Mouse (Mus musculus) 3134 (cell line): ENCODE measurements at regions not wholly inside any gene's neighbourhood (a gene's known extent, or its start where the extent isn't known, plus 50 kb on each side); places are given as distances from the start of the nearest gene placed in this dataset.
A peak's percentile ranks its signal among the peaks of the same experiment; 100 is the strongest.

ENCODE experiments used
- DNase-seq: peaks from one replicate; pipeline ENCODE4 v3.0.0-alpha.2; 2011; ENCODE audit warnings: low spot score; ENCODE audit not compliant: insufficient read length; ENCODE audit errors: extremely low read depth

DNA sequence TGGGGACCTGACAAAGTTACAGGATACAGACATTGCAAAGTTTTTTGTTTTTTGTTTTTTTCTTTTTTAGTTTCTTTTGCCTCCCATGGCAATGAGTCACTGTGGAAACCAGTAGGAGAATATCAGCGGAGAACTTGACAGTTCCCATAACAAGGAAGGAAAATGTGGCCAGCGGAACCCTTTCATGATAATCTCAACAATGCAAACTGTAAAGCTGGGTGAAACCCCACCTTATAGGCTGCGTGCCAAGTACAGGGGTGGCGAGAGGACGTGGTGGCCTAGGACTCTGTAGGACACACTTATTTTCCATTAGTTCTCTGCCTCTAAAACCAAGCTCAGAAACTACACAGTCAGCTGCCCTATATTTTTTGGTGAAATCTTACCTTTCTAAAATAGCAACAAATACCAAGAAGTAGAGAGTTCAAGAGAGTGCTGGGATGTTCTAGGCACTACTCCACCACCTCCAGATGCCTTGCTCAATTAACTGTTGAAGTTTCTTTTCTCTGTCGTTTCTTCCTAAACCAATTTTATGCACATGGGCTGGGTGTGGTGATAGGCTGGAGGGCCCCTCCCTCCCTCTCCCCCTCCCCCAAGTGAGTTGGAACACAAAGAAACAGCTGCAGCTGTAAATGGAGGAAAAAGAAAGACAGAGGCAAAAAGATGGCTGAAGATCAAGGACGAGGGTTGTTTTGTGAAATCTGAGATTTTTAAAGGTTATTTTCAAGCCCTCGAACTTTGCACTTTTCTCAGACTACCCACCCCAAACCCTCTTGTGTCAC is 201.0 kb upstream of the Kbtbd8 start:
- no peak for DNase-seq

DNA sequence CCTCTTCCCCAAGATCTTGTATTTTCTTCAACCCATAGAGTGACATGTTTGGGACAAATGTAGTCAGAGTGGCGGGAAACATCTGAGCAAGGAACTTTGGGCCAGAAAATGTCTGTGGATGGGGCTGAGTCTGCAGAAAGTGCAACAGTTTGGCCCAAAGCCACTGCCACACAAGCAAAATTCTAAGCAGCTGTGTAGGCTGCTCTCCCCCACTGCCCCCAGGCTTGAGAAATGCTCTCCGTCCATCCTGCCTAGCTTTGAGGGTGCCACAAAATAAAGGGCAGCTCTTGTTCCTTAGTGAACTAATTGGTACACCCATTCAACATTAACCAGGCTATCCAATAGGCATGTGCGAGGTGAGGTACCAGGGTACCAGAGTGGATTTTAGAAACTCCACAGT is 205.2 kb upstream of the Kbtbd8 start:
- no peak for DNase-seq

DNA sequence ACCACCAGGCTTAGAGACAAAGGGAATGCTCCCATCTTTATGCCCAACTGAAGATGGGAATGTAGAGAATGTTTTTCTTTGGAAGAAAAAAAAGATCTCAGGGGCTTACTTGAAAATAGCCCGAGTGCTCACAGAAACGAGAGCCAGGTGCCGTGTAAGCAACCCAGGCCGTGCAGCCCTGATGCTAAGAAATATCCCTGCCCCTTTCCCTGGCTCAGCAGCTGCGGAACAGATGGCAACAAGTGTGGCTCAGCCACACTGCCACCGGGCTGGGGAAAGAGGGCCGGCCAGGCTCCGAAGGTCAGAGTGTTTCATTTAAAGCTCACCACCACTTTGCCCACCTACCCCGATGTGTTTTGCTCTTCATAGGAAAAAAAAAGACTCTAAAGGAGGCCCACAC is 205.7 kb upstream of the Kbtbd8 start:
- DNase-seq, result no peak

DNA sequence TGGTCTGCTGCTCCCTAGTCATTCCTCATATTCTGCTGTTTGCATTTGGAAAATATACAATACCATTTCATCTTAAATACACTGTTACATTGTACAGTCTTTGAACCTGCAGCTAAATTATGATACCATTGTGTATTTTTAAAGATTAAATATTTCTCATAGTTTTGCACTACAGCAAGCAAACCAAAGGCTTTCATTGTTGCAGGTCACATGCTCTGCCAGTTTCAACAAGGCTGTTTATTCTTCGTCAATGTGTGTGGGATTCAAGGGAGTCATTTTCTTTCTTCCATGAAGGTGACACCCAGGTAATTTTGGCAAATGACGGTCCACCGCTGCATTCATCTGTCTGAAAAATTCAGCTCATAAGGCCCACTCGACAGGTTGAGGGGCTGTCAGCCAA is 200.9 kb upstream of the Lrig1 start:
- no peak for DNase-seq

DNA sequence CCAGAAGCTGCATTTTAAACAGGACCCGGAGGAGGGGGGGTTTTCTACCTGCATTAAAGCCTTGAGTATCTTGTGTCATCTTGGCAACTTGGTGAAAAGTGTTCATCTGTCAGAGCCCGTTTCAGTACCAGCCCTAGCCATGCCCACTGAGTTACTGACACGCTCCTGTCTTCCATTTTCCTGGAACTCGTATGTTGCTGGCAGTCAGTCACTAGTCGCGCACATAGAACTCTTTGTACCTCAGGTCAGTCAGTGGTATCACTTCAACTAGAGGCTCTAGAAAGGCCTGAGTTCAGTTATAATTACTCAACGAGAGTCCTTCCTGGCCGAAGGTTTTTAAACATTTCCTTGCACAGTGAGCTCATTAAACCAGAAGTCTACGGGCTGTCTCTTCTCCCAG is 198.9 kb upstream of the Lrig1 start:
- no peak for DNase-seq

DNA sequence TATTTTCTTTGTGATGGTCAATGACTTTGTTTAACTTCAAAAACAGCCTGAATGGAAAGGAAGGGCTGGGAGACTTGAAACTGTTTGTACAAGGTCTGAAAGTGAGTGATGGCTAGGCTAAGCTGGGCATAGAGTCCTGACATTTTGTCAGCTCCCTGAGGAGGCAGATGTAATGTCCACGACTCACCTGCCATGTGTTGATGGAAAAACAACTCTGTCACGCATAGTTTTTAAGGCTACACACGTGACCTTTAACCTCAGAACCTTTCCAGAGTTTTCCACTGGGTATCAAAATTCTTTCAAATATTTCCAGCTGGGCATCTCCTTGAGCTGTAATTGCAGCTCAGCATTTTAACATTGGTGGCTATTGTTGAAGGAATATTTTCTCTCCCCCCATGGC is 190.2 kb upstream of the Lrig1 start:
- no peak for DNase-seq

DNA sequence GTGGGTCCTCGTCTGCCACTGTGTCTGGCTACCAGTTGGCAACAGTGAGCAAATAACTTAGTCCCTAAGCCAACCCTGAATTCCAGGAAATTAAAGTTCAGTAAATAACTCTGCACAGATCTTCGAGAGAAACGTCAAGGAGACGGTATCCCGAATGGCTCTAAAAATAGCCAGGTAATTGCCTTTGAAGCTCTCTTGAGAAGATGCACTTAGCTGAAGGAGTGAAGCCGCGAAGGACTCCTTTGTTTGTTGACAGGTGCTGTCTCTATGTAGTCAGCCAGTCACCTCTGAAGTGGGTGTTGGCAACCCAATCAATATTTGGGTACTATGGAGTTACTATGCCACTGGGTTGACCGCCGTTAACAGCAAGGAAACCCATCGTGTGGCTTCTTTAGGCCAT is 189.3 kb upstream of the Lrig1 start:
- no peak for DNase-seq

DNA sequence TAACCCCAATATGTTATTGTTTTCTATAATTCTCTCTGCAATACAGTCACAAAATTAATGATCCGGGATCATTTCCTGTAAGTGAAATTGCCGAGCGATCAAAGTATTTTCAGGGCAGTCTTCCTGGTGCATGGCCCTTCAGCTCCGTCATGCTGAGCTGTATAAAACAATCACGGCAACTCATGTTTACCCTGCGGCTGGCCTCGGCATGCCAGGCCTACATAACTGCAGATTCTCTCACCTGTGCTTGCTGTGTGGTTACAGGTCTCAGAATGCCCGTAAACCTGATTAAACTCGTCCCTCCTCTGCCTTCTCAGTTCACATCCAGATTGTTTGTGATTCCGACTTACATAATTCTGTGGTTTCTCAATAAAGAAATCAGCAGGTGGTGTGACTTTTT is 181.2 kb upstream of the Lrig1 start:
- DNase-seq, result no peak

DNA sequence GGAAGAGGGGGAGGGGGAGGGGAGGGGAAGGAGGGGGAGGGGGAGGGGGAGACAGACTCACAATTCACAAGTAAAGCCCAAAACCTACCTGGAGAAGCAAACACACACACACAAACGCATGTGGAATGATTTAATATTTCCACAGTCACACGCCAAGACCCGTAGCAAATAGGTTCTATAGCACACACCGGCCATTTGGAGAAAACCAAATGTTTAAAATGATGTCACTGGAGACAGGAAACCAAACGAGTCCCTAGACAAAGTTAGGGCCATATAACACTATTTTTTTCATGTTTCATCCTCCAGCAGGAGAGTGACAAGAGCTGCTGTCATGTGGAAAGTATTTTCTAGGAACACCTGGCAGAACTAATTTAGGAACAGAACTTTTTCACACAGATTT is 175.9 kb upstream of the Lrig1 start:
- no peak for DNase-seq

DNA sequence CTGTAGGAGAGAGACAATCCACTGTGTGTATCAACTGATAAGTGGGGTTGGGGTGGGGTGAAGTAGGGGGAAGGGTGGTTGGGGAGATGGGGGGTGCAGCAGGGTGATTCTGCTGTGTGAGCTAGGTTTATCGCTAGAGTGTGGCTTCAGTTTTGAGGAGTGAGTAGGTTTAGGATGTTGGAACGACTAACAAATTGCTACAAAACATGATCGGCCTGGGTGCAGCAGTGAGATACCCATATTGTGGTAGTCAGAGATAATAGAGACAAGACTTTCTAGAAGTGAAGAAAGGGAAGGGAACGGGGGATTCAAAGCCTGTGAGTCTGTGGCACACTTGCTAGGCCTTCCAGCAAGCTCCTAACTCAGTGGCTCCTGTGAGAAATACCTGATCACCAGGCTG is 175.1 kb upstream of the Lrig1 start:
- no peak for DNase-seq

DNA sequence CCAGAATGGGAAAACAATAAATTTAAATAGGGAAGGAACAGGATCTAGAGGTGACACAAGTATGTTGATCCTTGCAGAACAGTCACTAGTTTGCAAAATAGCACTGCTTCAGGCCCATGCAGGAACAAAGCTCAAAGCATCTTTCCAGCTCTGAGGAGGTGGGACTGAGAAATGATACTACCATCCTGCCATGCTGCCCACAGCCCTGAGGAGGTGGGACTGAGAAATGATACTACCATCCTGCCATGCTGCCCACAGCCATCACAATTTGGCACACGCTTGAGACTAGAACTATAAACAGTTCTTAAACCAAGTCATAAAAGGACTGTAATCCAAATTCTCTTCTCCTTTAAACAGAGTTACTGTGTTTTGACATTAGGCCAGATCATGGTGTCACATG is 174.5 kb upstream of the Lrig1 start:
- DNase-seq, result no peak

DNA sequence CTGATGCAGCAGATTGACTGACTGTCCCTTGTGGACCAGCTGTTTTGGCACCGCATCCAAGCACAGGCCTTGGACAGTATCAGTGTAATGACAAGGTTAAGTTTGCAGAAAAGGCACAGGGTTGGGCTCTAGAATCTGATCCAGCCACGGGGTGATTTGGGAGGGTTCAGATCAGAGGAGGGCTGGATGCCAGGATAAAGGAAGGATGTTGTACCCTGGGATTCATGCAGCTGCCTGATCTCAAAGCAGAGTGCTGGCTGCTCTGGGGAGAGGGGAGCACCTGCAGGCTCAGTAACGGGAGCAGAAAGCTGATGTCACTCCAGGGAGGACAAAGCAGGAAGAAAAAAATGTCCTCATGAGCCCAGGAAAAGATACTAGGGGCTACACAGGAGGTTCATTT is 168.0 kb upstream of the Lrig1 start:
- DNase-seq, result no peak

DNA sequence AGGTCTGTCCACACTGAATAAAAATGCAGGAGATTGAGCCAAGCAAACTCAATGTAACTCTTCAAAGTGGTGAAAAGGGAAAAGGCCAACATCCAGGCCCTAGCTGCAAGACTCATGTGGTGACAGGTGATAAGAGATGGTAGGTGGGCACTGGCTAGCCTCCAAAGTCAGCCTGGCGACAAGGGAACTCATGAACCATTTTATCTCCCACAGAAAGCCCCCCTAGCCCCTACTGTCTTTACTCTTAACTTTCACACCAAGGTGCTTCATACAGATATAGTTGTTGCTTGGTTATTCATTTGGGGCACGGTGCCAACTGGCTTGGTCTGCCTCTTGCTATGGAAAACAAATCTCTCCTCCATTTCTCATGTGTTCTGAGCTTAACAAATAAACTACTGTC is 165.5 kb upstream of the Lrig1 start:
- DNase-seq, result no peak

DNA sequence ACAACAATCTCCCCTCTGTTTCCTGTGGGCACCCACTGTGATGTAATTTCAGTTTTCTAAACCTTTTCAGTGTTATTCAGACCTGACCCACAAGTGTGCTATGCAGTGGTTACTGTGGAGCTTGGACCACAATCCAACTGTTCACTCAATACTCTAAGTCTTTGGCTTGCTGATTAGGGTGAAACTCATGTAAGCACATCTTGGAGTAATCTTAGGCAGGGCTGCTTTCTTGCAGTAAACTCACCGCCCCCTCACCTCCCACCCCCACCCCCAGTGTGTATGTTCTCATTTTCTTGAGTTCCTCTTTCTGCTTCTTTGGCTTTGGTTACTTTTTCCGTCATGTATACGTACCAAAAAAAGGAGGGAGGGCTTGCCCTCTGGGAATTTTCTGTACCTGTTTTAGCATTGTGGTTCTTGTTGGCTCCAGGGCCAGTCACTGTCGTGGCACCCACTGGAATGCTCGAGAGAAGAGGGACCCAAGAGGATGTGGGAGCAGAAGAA is 158.2 kb upstream of the Lrig1 start:
- peak; percentile 9 for DNase-seq

DNA sequence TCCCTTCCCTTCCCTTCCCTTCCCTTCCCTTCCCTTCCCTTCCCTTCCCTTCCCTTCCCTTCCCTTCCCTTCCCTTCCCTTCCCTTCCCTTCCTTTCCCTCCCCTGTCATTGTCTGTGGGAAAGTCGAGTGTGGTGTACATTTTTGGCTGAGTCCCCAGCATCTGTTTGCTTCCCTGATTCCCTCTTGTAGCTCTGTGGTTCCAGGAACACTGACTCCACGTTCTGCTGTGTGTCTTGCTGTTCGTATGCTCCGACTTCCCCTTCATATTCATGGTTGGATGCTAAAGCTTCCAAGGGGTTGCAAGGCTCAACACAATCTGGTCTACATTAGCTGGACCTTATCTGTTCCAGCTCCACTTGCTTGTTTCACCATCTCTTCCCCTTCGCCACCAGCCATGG is 150.2 kb upstream of the Lrig1 start:
- no peak for DNase-seq

DNA sequence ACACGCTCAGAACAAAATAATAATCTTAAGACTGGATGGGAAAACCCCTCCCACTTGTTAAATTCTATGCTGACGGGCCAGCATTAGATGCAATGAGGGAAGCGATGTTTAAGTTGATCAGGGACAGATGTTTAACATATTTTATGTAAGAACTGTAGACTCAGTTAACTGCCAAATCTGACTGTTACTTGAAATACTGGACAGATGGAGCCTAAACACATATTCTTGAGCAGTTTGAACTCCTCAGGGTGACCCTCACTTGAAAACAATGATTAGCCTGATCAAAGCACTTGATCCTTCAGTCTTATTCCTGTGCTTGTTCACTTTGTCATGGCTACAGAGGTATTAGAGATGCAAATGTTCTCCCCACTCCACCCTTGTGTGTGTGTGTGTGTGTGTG is 149.6 kb upstream of the Lrig1 start:
- no peak for DNase-seq

DNA sequence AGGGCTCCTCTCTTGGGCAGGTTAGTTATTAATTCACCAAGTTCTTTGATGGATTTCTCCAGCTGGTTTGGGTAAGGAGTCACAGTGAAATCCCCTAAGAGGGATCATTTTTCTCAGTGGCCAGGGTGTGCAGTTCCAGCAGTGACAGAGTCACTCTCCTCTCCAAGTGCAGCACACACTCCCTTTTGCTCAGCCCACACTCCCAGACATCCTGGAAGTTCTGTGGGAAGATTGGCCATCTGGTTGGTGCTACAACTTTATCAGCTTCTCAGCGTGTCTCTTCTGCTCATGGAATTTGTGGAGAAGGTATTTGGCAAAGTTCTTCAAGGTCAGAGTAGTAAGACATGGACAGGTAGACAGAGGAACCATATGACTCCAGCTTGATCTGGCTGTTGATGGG is 148.5 kb upstream of the Lrig1 start:
- DNase-seq, result no peak

DNA sequence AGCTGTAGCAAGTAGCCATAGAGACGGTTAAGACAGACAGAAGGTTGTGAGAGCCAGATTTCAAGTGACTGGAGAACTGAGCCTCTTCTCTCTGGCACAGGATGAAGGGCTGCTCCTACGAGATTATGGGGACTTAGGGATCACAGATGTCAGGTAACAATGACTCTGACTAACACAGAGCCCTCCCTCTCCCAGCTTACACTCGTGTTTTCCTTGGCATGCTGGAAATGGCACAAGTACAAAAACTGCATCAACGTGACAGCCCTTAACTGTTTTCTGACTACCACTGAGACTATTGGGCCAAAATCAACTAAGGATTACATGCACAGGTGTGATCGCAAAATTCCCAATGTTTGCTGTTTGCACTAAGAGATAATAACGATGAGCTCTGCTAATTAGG is 145.9 kb upstream of the Lrig1 start:
- no peak for DNase-seq

DNA sequence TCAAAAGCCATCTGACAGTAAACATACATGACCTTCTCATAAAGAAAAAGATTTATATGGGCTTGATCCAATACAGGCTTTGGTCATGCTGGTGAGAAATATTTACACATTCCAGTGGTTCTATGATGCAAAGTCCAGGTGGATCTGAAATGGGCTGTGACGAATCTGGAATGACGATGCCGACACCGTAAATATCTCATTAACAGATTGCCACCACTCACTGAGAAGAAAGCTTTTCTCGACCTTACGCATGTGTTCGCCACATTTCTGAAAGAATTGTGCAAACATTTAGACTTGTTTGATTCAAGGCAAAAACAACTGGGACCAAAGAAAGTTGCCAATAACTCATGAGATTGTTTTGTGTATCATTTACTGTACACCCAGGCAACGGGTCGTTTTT is 142.9 kb upstream of the Lrig1 start:
- no peak for DNase-seq

DNA sequence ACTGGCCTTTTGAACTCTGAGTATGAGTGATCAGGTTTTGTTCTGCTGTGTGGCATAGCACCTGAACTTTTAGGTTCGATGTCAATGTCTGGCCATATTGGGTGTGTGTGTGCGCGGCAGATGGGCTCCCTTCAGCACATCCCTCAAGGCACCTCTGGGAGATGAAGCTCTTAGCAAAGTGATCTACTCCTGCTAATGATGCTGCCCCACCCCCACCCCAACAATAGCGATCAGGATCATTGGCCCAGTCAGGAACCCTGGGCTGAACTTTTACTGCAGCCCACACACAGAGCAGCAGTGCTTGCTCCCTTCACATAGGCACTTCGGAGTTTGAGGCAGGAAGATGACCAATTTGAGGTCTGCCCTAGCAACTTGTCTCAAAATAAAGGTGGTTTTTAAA is 141.9 kb upstream of the Lrig1 start:
- no peak for DNase-seq

DNA sequence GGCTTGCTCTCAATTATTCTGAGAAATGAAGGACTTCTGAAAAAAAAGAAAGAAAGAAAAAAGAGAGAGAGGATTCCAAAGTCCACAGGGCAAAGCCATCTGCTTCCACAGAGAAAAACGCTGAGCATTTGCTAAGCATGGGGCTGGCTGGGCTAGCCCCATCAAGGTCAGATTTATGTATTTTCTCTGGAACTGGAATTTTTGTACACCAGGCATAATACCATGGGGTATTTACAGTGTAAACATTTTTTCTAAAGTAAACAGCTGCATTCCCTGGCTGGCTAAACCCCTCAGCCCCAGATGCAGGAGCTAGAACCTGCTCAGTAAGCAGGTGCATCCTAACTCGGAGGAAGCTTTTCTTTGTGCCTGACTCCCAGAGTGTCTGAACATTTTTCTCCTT is 135.8 kb upstream of the Lrig1 start:
- DNase-seq, result no peak

DNA sequence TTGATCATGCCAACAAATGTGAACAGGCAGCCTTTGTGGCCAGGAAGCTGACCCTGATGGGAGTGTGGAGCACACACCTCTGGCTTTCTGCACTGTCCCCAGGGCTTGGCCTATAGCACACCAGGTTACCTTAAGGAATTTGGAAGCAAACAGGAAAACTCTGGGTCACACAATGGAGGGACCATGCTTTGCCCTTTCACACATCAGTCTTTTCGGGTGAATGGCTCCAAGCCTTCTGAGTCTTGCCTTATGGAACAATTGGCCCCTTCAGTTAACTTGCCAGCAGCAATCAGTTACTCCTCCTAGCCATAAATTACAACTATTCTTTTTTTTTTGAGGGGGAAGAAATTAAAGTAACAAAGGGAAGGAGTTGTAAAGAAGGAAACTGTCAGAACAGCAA is 134.6 kb upstream of the Lrig1 start:
- DNase-seq, result no peak

DNA sequence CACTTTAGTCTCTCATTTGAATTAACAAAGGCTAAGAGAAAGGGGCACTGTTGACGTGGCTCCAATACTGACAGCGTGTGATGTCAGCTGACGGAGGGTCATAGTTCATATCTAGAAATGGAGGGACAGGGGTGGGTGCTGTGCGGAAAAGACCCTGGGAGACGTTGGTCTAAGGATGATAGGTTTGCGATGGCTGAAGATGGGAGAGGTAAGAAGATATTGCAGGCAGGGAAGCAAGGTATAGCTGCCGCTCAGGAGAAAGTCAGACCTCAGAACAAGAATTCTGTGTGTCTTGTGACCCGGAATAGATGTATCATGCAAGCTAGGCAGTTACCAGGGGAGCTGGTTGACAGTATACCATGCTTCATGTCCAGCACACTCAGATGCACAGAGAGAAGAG is 130.8 kb upstream of the Lrig1 start:
- no peak for DNase-seq
